Mouse (Mus musculus) embryonic fibroblast, embryonic 13.5 days (primary cell): ENCODE results near the gene Rab3il1.

Source experiments
- CTCF ChIP-seq: IDR thresholded peaks from 2 replicates; pipeline ENCODE4 v1.5.1; 2011; ENCODE audit warnings: mild to moderate bottlenecking, control low read depth, low read length, moderate library complexity, borderline replicate concordance; ENCODE audit not compliant: insufficient read depth
- POLR2A ChIP-seq: IDR thresholded peaks from 2 replicates; pipeline ENCODE4 v1.6.1; 2011; ENCODE audit warnings: low read depth, mild to moderate bottlenecking, control low read depth, low read length, moderate library complexity

DNA sequence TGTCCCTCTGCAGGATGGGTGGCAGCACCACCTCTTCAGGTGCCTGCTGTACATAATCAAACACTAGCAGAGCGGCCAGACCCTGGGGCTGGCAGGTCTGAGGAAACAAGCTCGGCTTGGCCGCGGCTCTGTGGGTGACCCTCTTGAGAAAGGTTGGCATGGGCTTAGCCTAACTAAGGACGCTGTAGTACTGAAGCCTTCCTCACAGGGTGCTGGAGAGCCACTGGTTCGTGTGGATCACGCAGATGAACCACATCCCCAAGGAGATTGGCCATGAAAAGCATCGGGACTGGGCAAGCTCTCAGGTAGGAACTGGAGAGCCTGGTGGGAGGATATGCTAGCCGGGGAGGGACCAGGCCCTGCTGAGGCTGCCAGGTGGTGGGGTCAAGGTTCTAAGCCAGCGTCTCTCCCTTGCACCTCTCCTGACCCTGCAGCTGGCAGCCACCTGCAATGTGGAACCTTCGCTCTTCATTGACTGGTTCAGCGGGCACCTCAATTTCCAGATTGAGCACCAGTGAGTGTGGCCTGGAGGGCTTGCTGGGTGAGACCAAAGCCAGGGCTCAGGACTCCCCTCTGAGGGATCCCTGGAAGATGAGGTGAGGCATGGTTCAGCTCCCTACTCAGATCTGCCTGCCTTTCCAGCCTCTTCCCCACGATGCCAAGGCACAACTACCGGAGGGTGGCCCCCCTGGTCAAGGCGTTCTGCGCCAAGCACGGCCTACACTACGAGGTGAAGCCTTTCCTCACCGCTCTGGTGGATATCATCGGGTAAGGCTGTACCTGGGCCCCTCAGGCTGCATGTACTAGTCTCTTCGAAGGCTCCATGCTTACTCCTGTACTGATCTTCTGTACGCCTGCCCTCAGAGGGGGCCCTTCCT, 54.6 kb downstream of the Rab3il1 start:
- TF ChIP-seq CTCF = no peak
- no peak for TF ChIP-seq POLR2A
